Mouse (Mus musculus) liver, embryonic 14.5 days (tissue): ENCODE results near the gene Crhr2.

ENCODE experiments used
- CTCF ChIP-seq: IDR thresholded peaks from 2 replicates; pipeline ENCODE4 v1.5.1; 2016; ENCODE audit warnings: antibody characterized with exemption, low read depth, control low read depth
- EP300 ChIP-seq: IDR thresholded peaks from 2 replicates; pipeline ENCODE4 v1.6.1; 2016; ENCODE audit warnings: antibody characterized with exemption, low read depth

- TF ChIP-seq CTCF: no peak
- TF ChIP-seq EP300: no peak
Observed at GRCm38 (mm10) chr6:55062200-55062599, 70.6 kb downstream of the Crhr2 start.
